Mouse (Mus musculus): ENCODE results near the gene Pak2. TPM values are rescaled to one million over a fixed set of nuclear protein-coding genes. Genes with fewer than 3 reads are reported as not detected.
"Not testable (repeated sequence)": the region's sequence is repeated elsewhere in the genome, so short reads cannot be mapped to it uniquely, and the experiment has no call there.

Gene Pak2
- polyA plus RNA-seq, 1 experiment from 2014 or later = 33.9 TPM

DNA sequence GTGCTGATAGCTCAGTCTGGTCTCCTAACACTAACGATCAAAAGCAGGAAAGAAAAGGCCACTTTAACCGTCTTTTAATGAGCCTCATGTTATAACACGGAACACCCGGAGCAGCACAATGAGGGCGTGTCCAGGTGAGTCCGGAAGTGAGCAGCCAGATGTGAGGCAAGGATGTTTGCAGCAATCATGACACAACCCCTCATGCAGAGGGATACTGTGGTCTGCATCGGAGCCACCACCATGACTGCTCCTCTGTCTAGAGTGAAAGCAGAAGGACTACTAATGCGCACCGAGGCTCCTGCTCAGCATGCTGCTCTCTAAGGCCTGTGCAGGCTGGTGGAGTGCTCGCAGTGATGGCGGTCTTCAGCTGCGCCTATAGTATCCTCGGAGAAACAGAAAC, 23.2 kb upstream of the Pak2 start:
- Histone ChIP-seq H3K36me3 (ENCODE audit: control insufficient read depth, insufficient read depth, low read length) (peaks cover 9% of the 10 kb centered on the region; the same call in 1 of the 2 replicates), H3K4me2 (no peak overlapping the region), H3K27ac (ENCODE audit: low read depth, low read length) (no peak overlapping the region), H3K9ac (ENCODE audit: low read depth, low read length) (no peak overlapping the region), H3K27me3 (ENCODE audit: control insufficient read depth, insufficient read depth, low read length) (no peaks in the 10 kb centered on the region), H3K9me3 (replicated peaks; ENCODE audit: control insufficient read depth, low read length) (no peaks in the 10 kb centered on the region), H3K4me3 (ENCODE audit: low read depth, low read length) (no peak overlapping the region), H3K4me1 (ENCODE audit: control insufficient read depth, insufficient read depth, low read length) (peaks cover 6% of the 10 kb centered on the region; the same call in 1 of the 2 replicates)
- ATAC-seq (replicated peaks; ENCODE audit: insufficient number of reproducible peaks, low FRiP score, low TSS enrichment) = no peak
- WGBS (ENCODE audit: insufficient replicate concordance) = 86% methylated on average over 13 of the region's 13 CpGs

DNA sequence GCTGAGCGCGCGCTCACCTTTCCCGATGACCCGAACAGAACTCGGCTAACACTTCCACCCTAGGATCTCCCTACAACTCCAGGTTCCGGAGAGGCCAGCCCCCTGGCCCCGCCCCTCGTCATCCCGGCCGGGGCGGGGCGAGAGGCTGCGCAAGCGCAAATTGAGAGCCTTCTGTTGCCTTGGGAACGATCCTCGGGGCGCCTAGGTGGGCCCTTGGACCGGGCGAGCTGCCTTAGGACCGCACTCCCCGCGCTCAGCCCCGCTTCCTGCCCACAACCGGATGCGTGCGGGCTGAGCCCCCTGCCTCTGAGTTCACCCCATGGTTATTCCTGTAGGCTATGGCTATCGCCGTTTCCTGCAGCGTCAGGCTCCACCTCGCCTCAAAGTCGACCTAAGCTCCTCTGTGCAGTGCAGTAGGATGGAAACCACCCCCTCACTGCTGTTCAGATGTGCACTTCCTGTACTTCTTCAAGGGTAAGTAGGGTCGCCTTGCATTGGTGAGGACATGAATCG, 20.6 kb upstream of the Pak2 start, which contains the start of the genes Pigx and Cep19:
Gene Pigx, minus strand, starts transcription at position 103 of the 513 bp plus-strand sequence.
Gene Cep19, plus strand, starts transcription at position 163 of the 513 bp plus-strand sequence.
- no peaks in the 10 kb centered on the region for H3K27me3 ChIP-seq (ENCODE audit: control insufficient read depth, insufficient read depth, low read length)
- H3K4me3 ChIP-seq (ENCODE audit: low read depth, low read length) = peak within 1 kb of the TSS; percentile 94
- H3K4me2 ChIP-seq = peak within 1 kb of the TSS; percentile 90
- peaks cover 6% of the 10 kb centered on the region; the same call in 1 of the 2 replicates for H3K4me1 ChIP-seq (ENCODE audit: control insufficient read depth, insufficient read depth, low read length)
- H3K9me3 ChIP-seq (replicated peaks; ENCODE audit: control insufficient read depth, low read length) = no peaks in the 10 kb centered on the region
- peak; percentile 91 for ATAC-seq (replicated peaks; ENCODE audit: insufficient number of reproducible peaks, low FRiP score, low TSS enrichment)
- peak within 1 kb of the TSS; percentile 85 for H3K27ac ChIP-seq (ENCODE audit: low read depth, low read length)
- WGBS (ENCODE audit: insufficient replicate concordance) = under 1% methylated on average over 34 of the region's 34 CpGs
- peaks cover 7% of the 10 kb centered on the region for H3K36me3 ChIP-seq (ENCODE audit: control insufficient read depth, insufficient read depth, low read length)
- H3K9ac ChIP-seq (ENCODE audit: low read depth, low read length) = peak within 1 kb of the TSS; percentile 91

DNA sequence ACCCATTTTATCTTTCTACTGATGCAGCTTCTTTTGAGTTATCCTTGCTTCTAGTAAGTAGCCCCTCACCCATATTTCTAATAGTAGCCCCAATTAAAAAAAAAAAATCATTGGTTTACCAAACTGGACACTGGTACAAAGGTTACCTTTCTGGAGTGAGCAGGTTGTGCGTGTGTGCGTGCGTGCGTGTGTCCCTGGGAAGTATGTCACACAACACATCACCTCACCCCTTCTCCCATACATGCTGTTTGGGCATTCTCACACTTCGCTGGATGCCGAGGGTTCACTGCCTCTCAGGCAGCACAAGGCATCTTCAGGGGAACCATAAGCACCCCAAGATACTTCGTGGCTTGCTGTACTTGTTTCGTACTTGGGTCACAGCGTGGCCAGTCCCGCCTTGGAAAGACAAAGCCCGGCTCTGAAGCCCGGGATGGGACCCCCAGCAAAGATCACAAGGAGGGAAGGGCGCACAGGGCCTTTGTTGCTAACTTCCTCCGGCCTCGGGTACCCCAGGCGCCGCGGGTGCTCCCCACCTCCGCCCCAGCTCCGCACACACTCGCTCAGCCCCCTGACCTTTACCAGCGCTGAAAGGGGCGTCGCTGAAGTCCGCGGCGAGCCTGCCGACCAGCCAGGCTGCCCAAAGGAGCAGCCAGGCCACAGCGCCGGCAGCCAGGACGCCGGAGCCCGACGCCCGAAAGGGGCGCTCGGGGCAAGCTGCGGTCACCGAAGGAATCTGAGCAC, 19.9 kb upstream of the Pak2 start:
- Histone ChIP-seq H3K27me3 (ENCODE audit: control insufficient read depth, insufficient read depth, low read length) (no peaks in the 10 kb centered on the region), H3K27ac (ENCODE audit: low read depth, low read length) (peak overlapping the region; percentile 85), H3K4me3 (ENCODE audit: low read depth, low read length) (peak overlapping the region; percentile 94), H3K36me3 (ENCODE audit: control insufficient read depth, insufficient read depth, low read length) (peaks cover 9% of the 10 kb centered on the region), H3K9ac (ENCODE audit: low read depth, low read length) (peak overlapping the region; percentile 91), H3K9me3 (replicated peaks; ENCODE audit: control insufficient read depth, low read length) (no peaks in the 10 kb centered on the region), H3K4me1 (ENCODE audit: control insufficient read depth, insufficient read depth, low read length) (peaks cover 6% of the 10 kb centered on the region; the same call in 1 of the 2 replicates), H3K4me2 (peak overlapping the region; percentile 90)
- ATAC-seq (replicated peaks; ENCODE audit: insufficient number of reproducible peaks, low FRiP score, low TSS enrichment) = peak; percentile 71; the same call in 1 of the 2 replicates
- under 1% methylated on average over 39 of the region's 39 CpGs for WGBS (ENCODE audit: insufficient replicate concordance)

DNA sequence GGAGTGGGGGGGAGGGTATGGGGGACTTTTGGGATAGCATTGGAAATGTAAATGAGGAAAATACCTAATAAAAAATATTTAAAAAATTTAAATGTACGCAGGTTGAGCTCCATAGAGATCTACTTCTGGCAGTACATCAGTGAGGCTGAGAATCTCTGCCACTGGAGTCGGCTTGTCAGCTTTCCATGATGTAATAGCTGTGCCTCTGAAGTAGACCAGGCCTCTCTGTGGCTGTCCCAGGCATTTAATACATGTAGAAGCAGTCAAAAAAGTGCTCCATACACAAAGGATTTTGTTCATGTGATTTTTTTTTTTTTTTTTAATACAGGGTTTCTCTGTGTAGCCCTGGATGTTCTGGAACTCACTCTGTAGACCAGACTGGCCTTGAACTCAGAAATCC, 18.6 kb upstream of the Pak2 start:
- not testable (repeated sequence) for H3K27me3 ChIP-seq (ENCODE audit: control insufficient read depth, insufficient read depth, low read length); H3K9me3 ChIP-seq (replicated peaks; ENCODE audit: control insufficient read depth, low read length); H3K9ac ChIP-seq (ENCODE audit: low read depth, low read length); H3K4me3 ChIP-seq (ENCODE audit: low read depth, low read length); H3K36me3 ChIP-seq (ENCODE audit: control insufficient read depth, insufficient read depth, low read length); H3K4me1 ChIP-seq (ENCODE audit: control insufficient read depth, insufficient read depth, low read length); ATAC-seq (replicated peaks; ENCODE audit: insufficient number of reproducible peaks, low FRiP score, low TSS enrichment); H3K27ac ChIP-seq (ENCODE audit: low read depth, low read length); H3K4me2 ChIP-seq
- WGBS (ENCODE audit: insufficient replicate concordance) = 73% methylated on average over 2 of the region's 2 CpGs

DNA sequence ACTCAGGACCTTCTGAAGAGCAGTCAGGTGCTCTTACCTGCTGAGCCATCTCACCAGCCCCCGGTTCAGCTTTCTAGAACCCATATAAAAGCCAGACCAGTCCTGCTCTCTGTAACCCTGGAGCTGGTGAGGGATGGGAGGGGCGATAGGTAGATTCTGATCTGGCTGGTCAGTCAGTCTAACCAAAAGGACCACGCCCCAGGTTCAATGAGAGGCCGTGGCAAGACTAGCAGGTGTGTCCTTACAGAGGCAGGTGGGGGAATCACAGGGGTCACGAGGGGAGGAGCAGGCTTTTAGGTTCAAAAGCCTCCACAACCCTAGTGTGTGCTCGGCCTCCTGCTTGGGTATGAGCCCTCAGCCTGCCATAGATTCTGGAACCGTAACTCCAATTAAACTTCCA, 12.3 kb upstream of the Pak2 start:
- Histone ChIP-seq H3K9me3 (replicated peaks; ENCODE audit: control insufficient read depth, low read length) (no peaks in the 10 kb centered on the region), H3K4me2 (no peak overlapping the region), H3K36me3 (ENCODE audit: control insufficient read depth, insufficient read depth, low read length) (peaks cover 29% of the 10 kb centered on the region), H3K27ac (ENCODE audit: low read depth, low read length) (no peak overlapping the region), H3K4me1 (ENCODE audit: control insufficient read depth, insufficient read depth, low read length) (no peaks in the 10 kb centered on the region), H3K9ac (ENCODE audit: low read depth, low read length) (no peak overlapping the region), H3K4me3 (ENCODE audit: low read depth, low read length) (no peak overlapping the region), H3K27me3 (ENCODE audit: control insufficient read depth, insufficient read depth, low read length) (no peaks in the 10 kb centered on the region)
- WGBS (ENCODE audit: insufficient replicate concordance) = 92% methylated on average over 7 of the region's 7 CpGs
- ATAC-seq (replicated peaks; ENCODE audit: insufficient number of reproducible peaks, low FRiP score, low TSS enrichment) = no peak

DNA sequence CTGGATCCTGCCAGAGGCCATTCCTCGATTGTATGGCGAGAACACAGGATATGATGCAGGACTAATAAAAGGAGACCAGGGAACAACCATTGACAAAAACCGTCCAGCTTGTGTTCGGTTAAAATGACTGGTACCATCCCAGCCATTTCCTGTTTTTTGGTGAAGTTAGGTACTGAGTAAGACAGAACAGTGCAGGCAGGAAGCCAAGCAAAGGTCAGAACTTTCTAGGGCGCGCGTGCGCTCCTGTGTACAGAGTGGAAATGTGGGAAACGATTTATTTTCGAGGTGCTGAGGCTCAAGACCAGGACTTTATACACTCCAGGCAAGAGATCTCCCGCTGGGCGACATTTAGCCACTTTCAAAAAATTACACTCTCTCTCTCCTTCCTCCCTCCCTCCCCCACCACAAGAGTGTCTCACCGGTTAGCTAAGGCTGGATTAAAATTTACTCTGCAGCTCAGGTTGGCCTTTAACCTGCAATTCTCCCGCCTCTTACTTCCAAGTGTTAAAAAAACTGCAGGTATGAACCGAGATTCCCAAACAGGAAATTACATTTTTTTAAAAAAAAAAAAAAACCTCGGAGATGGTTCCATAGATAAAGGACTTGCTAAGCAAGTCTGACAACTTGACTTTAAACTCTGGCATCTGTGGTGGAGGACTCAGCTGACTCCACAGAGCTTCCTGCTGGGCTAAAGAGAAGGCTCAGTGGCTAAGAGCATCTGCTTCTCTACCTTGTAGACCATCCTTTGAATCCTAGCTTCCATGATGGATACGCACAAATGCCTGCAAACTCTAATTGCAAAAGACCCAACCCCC, 8.7 kb upstream of the Pak2 start:
- H3K4me1 ChIP-seq (ENCODE audit: control insufficient read depth, insufficient read depth, low read length) = no peaks in the 10 kb centered on the region
- no peak overlapping the region for H3K4me3 ChIP-seq (ENCODE audit: low read depth, low read length)
- H3K4me2 ChIP-seq = no peak overlapping the region
- 78% methylated on average over 17 of the region's 17 CpGs for WGBS (ENCODE audit: insufficient replicate concordance)
- no peaks in the 10 kb centered on the region for H3K9me3 ChIP-seq (replicated peaks; ENCODE audit: control insufficient read depth, low read length)
- no peak overlapping the region for H3K27ac ChIP-seq (ENCODE audit: low read depth, low read length)
- no peaks in the 10 kb centered on the region for H3K27me3 ChIP-seq (ENCODE audit: control insufficient read depth, insufficient read depth, low read length)
- ATAC-seq (replicated peaks; ENCODE audit: insufficient number of reproducible peaks, low FRiP score, low TSS enrichment) = no peak
- H3K9ac ChIP-seq (ENCODE audit: low read depth, low read length) = no peak overlapping the region
- H3K36me3 ChIP-seq (ENCODE audit: control insufficient read depth, insufficient read depth, low read length) = peaks cover 27% of the 10 kb centered on the region

DNA sequence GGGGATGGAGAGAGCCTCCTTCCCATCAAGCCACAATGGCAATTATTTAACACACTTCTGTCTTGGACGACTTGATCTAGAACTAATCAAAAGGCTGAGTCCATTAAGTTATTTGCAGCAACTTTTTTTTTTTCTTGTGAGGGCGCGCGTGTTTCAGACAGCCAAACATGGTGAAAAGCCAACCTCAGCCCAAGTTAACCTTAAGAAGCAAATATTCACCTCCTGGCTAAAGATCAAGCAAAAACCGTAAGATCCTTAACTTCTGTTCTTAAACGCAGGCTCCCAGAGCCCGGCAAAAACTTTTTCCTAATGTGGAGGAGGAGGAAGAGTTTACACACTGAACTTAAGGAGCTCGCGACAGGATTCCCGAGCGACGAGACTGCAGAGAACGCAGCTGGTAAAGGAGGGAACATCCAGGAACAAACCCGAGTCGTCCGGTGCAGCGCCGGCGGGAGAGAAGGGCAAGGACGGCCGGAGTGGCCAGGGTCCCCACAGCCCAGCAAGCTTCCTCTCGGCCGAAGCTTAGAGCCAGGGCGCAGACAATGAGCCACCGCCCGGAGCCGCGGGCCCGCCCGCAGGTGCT, 643 bp downstream of the Pak2 start:
- under 1% methylated on average over 29 of the region's 30 CpGs for WGBS (ENCODE audit: insufficient replicate concordance)
- H3K4me3 ChIP-seq (ENCODE audit: low read depth, low read length) = peak overlapping the region; percentile 98
- H3K9ac ChIP-seq (ENCODE audit: low read depth, low read length) = peak overlapping the region; percentile 99
- H3K36me3 ChIP-seq (ENCODE audit: control insufficient read depth, insufficient read depth, low read length) = no peaks in the 10 kb centered on the region
- H3K27me3 ChIP-seq (ENCODE audit: control insufficient read depth, insufficient read depth, low read length) = no peaks in the 10 kb centered on the region
- peaks cover 10% of the 10 kb centered on the region for H3K4me1 ChIP-seq (ENCODE audit: control insufficient read depth, insufficient read depth, low read length)
- peak overlapping the region; percentile 57 for H3K4me2 ChIP-seq
- no peaks in the 10 kb centered on the region for H3K9me3 ChIP-seq (replicated peaks; ENCODE audit: control insufficient read depth, low read length)
- peak overlapping the region; percentile 98 for H3K27ac ChIP-seq (ENCODE audit: low read depth, low read length)
- ATAC-seq (replicated peaks; ENCODE audit: insufficient number of reproducible peaks, low FRiP score, low TSS enrichment) = peak; percentile 44

DNA sequence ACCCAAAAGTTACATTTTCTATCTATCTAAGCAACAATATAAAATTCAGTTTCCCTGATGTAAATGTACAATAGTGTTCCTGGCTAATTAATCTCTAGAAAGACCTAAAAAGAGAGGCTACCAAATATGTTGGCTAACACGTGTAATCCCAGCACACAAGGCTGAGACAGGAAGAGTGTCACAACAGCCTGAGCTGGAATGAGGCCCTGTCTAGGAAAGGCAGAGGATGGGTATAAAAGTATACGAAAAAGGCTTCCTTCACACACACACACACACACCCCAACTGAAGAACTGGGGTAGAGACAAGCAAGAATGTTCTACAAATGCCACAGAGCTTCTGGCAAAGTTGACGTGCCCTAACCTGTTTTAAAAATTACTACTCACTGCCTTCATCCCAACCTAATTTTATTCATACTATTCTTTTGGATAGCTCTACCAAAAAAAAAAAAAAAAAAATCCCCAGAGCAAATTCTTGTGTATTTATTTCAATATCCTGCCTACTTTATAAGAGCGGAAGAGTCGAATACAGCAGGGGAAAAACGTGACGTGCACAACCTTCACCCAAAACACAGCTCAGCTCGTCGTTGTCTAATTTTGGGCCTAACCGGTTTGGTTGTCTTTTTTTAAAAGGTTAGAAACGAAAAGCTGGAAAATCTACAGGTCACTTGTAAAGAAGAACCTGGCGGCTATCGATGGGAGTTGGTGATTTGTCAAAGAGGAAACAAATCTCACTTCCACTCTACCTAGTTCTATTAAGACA, 1.3 kb downstream of the Pak2 start:
- Histone ChIP-seq H3K4me2 (peak overlapping the region; percentile 57), H3K27me3 (ENCODE audit: control insufficient read depth, insufficient read depth, low read length) (no peaks in the 10 kb centered on the region), H3K27ac (ENCODE audit: low read depth, low read length) (peak overlapping the region; percentile 98; the same call in 1 of the 2 replicates), H3K4me3 (ENCODE audit: low read depth, low read length) (peak overlapping the region; percentile 98), H3K9me3 (replicated peaks; ENCODE audit: control insufficient read depth, low read length) (no peaks in the 10 kb centered on the region), H3K4me1 (ENCODE audit: control insufficient read depth, insufficient read depth, low read length) (peaks cover 10% of the 10 kb centered on the region), H3K9ac (ENCODE audit: low read depth, low read length) (peak overlapping the region; percentile 99), H3K36me3 (ENCODE audit: control insufficient read depth, insufficient read depth, low read length) (no peaks in the 10 kb centered on the region)
- ATAC-seq (replicated peaks; ENCODE audit: insufficient number of reproducible peaks, low FRiP score, low TSS enrichment) = no peak
- 8% methylated on average over 13 of the region's 13 CpGs for WGBS (ENCODE audit: insufficient replicate concordance)

Data from heart, embryonic 11.5 days (tissue).